Mouse (Mus musculus) embryo, embryonic 10.5 days (tissue): ENCODE results near the gene Pkd1l3.

ENCODE experiments used
- DNase-seq: peaks from one replicate; pipeline ENCODE4 v3.0.0-alpha.2; 2015; ENCODE audit warnings: low spot score

The Pkd1l3 gene

GRCm38 (mm10) chr8:109614243-109615210, at the start of gene Pkd1l3:
Gene Pkd1l3, plus strand, starts transcription at chr8:109614517.
- DNase-seq = no peak

GRCm38 (mm10) chr8:109564766-109565165, 49.6 kb upstream of the Pkd1l3 start:
- DNase-seq = no peak

- DNase-seq = peak; percentile 100
These were observed 48.6 kb upstream of the Pkd1l3 start, which contains the start of the genes Dhx38 and Txnl4b for GRCm38 (mm10) chr8:109565498-109566333. Gene Dhx38, minus strand, starts transcription at chr8:109565861. Gene Txnl4b, plus strand, starts transcription at chr8:109565892.

GRCm38 (mm10) chr8:109571139-109571538, 43.2 kb upstream of the Pkd1l3 start:
- DNase-seq = no peak

GRCm38 (mm10) chr8:109576311-109576710, 38.0 kb upstream of the Pkd1l3 start:
- DNase-seq = no peak

- no peak for DNase-seq
These were observed 35.4 kb upstream of the Pkd1l3 start, which contains the start of gene Hp for GRCm38 (mm10) chr8:109578900-109579301. Gene Hp, minus strand, starts transcription at chr8:109579172.

- no peak for DNase-seq
These were observed 30.0 kb upstream of the Pkd1l3 start for GRCm38 (mm10) chr8:109584293-109584692.

- DNase-seq = no peak
These were observed 29.5 kb upstream of the Pkd1l3 start for GRCm38 (mm10) chr8:109584830-109585229.

GRCm38 (mm10) chr8:109585652-109586051, 28.7 kb upstream of the Pkd1l3 start:
- DNase-seq = no peak

GRCm38 (mm10) chr8:109586972-109587504, 27.3 kb upstream of the Pkd1l3 start:
- no peak for DNase-seq

GRCm38 (mm10) chr8:109590901-109591300, 23.4 kb upstream of the Pkd1l3 start:
- DNase-seq = no peak

GRCm38 (mm10) chr8:109591367-109591766, 22.9 kb upstream of the Pkd1l3 start:
- no peak for DNase-seq

- no peak for DNase-seq
These were observed 22.2 kb upstream of the Pkd1l3 start for GRCm38 (mm10) chr8:109592164-109592563.

GRCm38 (mm10) chr8:109593117-109593788, 21.1 kb upstream of the Pkd1l3 start:
- DNase-seq = peak; percentile 43

- peak; percentile 73 for DNase-seq
These were observed 18.5 kb upstream of the Pkd1l3 start for GRCm38 (mm10) chr8:109595854-109596253.

- no peak for DNase-seq
These were observed 7.6 kb upstream of the Pkd1l3 start for GRCm38 (mm10) chr8:109606725-109607124.

- DNase-seq = peak; percentile 36
These were observed 6.7 kb upstream of the Pkd1l3 start for GRCm38 (mm10) chr8:109607650-109608049.

GRCm38 (mm10) chr8:109608271-109609152, 5.8 kb upstream of the Pkd1l3 start, which contains the start of gene Dhodh:
Gene Dhodh, minus strand, starts transcription at chr8:109608673.
- DNase-seq = peak; percentile 98

GRCm38 (mm10) chr8:109609153-109609502, 5.2 kb upstream of the Pkd1l3 start:
- no peak for DNase-seq

GRCm38 (mm10) chr8:109615569-109615968, 1.3 kb downstream of the Pkd1l3 start:
- no peak for DNase-seq

GRCm38 (mm10) chr8:109628638-109629037, 14.3 kb downstream of the Pkd1l3 start:
- DNase-seq = no peak
